Comparison of ENCODE assay signal across 12 mouse cellular contexts in the genomic region with DNA sequence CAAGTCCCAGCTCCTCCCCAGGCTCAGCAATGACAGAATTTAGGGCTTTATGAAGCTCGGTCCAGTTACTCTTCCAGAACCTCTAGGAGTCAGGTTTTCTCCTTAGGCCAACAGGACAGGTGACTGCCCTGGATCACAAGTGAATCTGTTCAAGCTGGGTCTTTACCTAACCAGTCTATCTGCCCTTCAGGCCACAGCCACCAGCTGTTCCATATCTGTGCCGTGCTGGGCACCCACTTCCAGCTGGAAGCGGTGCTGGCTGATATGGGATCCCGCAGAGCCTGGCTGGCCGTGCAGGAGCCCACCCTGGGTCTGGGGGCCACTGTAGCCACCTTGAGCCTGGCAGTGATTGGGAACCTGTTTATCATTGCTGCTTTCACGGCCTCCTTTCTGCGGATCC. TPM values are rescaled to one million over a fixed set of nuclear protein-coding genes. Genes with fewer than 3 reads are reported as not detected.
DNase-seq lines count a peak whose midpoint lies in the region; ATAC-seq lines count a peak whose summit lies in the region.
"Not testable (repeated sequence)": the region's sequence is repeated elsewhere in the genome, so short reads cannot be mapped to it uniquely, and the experiment has no call there.
"Had no signal": no experiment of that assay in that cellular context is flagged by ENCODE, and none has a peak within 500 bp of the region (broad histone marks: within the 10 kb centered on the region; RNA-seq: fewer than 3 reads in every experiment).

No protein-coding gene starts in this region.

- not testable (repeated sequence) for DNase-seq in hindbrain, embryonic 14.5 days (ENCODE audit: low spot score); liver, embryonic 11.5 days (ENCODE audit: low spot score)

- not testable (repeated sequence) for H3K9me3 ChIP-seq in embryonic facial prominence, embryonic 15.5 days (replicated peaks); forebrain, embryonic 16.5 days (ENCODE audit: control insufficient read depth, low read length); hindbrain, embryonic 14.5 days (ENCODE audit: control insufficient read depth, low read length); kidney, embryonic 14.5 days (ENCODE audit: control insufficient read depth, low read length); liver, embryonic 11.5 days (ENCODE audit: control insufficient read depth, low read length); midbrain, embryonic 16.5 days (replicated peaks; ENCODE audit: control insufficient read depth, low read length, poor library complexity, severe bottlenecking); stomach, embryonic 14.5 days (ENCODE audit: control insufficient read depth, low read depth, low read length)

- peak overlapping the region; percentile 49 for H3K4me2 ChIP-seq in embryonic facial prominence, embryonic 15.5 days (replicated peaks)
- H3K4me2 ChIP-seq in forebrain, embryonic 16.5 days (ENCODE audit: low read length); kidney, embryonic 14.5 days (replicated peaks; ENCODE audit: low read depth, low read length); midbrain, embryonic 16.5 days (ENCODE audit: low read length): not testable (repeated sequence)
- peak overlapping the region; percentile 41; the same call in 1 of the 2 replicates for H3K4me2 ChIP-seq in hindbrain, embryonic 14.5 days (replicated peaks)
- peak overlapping the region; percentile 52 for H3K4me2 ChIP-seq in liver, embryonic 11.5 days
- peak overlapping the region; percentile 25; the same call in 1 of the 2 replicates for H3K4me2 ChIP-seq in stomach, embryonic 14.5 days (replicated peaks; ENCODE audit: low read depth, low read length)

- H3K4me1 ChIP-seq in embryonic facial prominence, embryonic 15.5 days; forebrain, embryonic 16.5 days (replicated peaks; ENCODE audit: control insufficient read depth, insufficient read depth, low read length); hindbrain, embryonic 14.5 days (replicated peaks; ENCODE audit: control insufficient read depth, insufficient read depth, low read length); kidney, embryonic 14.5 days (ENCODE audit: control insufficient read depth, insufficient read depth, low read length); liver, embryonic 11.5 days (replicated peaks; ENCODE audit: control insufficient read depth, insufficient read depth, low read length); midbrain, embryonic 16.5 days (ENCODE audit: control insufficient read depth, insufficient read depth, low read length); stomach, embryonic 14.5 days (ENCODE audit: control insufficient read depth, insufficient read depth, low read length): not testable (repeated sequence)

- H3K27ac ChIP-seq in embryonic facial prominence, embryonic 15.5 days (replicated peaks); forebrain, embryonic 16.5 days (ENCODE audit: low read length); hindbrain, embryonic 14.5 days; kidney, embryonic 14.5 days (ENCODE audit: low read depth, low read length); liver, embryonic 11.5 days (ENCODE audit: low read depth, low read length); midbrain, embryonic 16.5 days (ENCODE audit: low read length); stomach, embryonic 14.5 days (ENCODE audit: low read length): not testable (repeated sequence)

- not testable (repeated sequence) for H3K9ac ChIP-seq in embryonic facial prominence, embryonic 15.5 days; forebrain, embryonic 16.5 days (replicated peaks; ENCODE audit: low read depth, low read length); hindbrain, embryonic 14.5 days; kidney, embryonic 14.5 days (ENCODE audit: low read depth, low read length); liver, embryonic 11.5 days (ENCODE audit: low read depth, low read length); midbrain, embryonic 16.5 days (ENCODE audit: low read depth, low read length); stomach, embryonic 14.5 days (replicated peaks; ENCODE audit: low read depth, low read length)

- not testable (repeated sequence) for H3K27me3 ChIP-seq in embryonic facial prominence, embryonic 15.5 days; forebrain, embryonic 16.5 days (replicated peaks; ENCODE audit: control insufficient read depth, insufficient read depth, low read length); hindbrain, embryonic 14.5 days (ENCODE audit: control insufficient read depth, insufficient read depth, low read length); kidney, embryonic 14.5 days (ENCODE audit: control insufficient read depth, insufficient read depth, low read length); liver, embryonic 11.5 days (replicated peaks; ENCODE audit: control insufficient read depth, insufficient read depth, low read length); midbrain, embryonic 16.5 days (ENCODE audit: control insufficient read depth, insufficient read depth, low read depth, low read length); stomach, embryonic 14.5 days (ENCODE audit: control insufficient read depth, insufficient read depth, low read length)

- not testable (repeated sequence) for ATAC-seq in embryonic facial prominence, embryonic 15.5 days (ENCODE audit: insufficient number of reproducible peaks, low FRiP score, low TSS enrichment, low read depth); liver, embryonic 11.5 days (replicated peaks; ENCODE audit: low FRiP score); stomach, embryonic 14.5 days (ENCODE audit: insufficient number of reproducible peaks, insufficient read depth, low FRiP score, low read depth)
- ATAC-seq in forebrain, embryonic 16.5 days, result 0 out of 2 replicates have a peak, but pooled peaks have one; percentile 19
- peak; percentile 22; the same call in 1 of the 2 replicates for ATAC-seq in hindbrain, embryonic 14.5 days (ENCODE audit: low FRiP score)
- 0 out of 2 replicates have a peak, but pooled peaks have one; percentile 5 for ATAC-seq in kidney, embryonic 14.5 days (ENCODE audit: low FRiP score, low TSS enrichment)
- ATAC-seq in midbrain, embryonic 16.5 days, result peak; percentile 47

- H3K36me3 ChIP-seq in embryonic facial prominence, embryonic 15.5 days; forebrain, embryonic 16.5 days (ENCODE audit: control insufficient read depth, insufficient read depth); hindbrain, embryonic 14.5 days (replicated peaks; ENCODE audit: control insufficient read depth, insufficient read depth); kidney, embryonic 14.5 days (ENCODE audit: control insufficient read depth, insufficient read depth, low read length); liver, embryonic 11.5 days (ENCODE audit: control insufficient read depth, insufficient read depth, low read length); midbrain, embryonic 16.5 days (ENCODE audit: control insufficient read depth, insufficient read depth, low read length); stomach, embryonic 14.5 days (ENCODE audit: control insufficient read depth, insufficient read depth, low read length): not testable (repeated sequence)

- 37% methylated on average over 2 of the region's 7 CpGs for WGBS in embryonic facial prominence, embryonic 15.5 days
- 12% methylated on average over 1 of the region's 7 CpGs for WGBS in forebrain, embryonic 16.5 days
- WGBS in hindbrain, embryonic 14.5 days, result 25% methylated on average over 1 of the region's 7 CpGs
- 11% methylated on average over 1 of the region's 7 CpGs for WGBS in kidney, embryonic 14.5 days
- 30% methylated on average over 1 of the region's 7 CpGs for WGBS in liver, embryonic 11.5 days
- WGBS in midbrain, embryonic 16.5 days, result 20% methylated on average over 1 of the region's 7 CpGs
- 22% methylated on average over 1 of the region's 7 CpGs for WGBS in stomach, embryonic 14.5 days

- H3K4me3 ChIP-seq in embryonic facial prominence, embryonic 15.5 days (replicated peaks); forebrain, embryonic 16.5 days (replicated peaks; ENCODE audit: low read length); hindbrain, embryonic 14.5 days (replicated peaks; ENCODE audit: low read length); kidney, embryonic 14.5 days (ENCODE audit: low read length); liver, embryonic 11.5 days (ENCODE audit: low read depth, low read length); midbrain, embryonic 16.5 days (ENCODE audit: low read depth, low read length); stomach, embryonic 14.5 days (ENCODE audit: low read depth, low read length): not testable (repeated sequence)

RNA-seq across cellular contexts. Expression of gene Bglap, which starts 1.9 kb away (rescaled TPM):
- 18.4 and 35.5 TPM in 2 replicates for polyA plus RNA-seq in embryonic facial prominence, embryonic 15.5 days (2015; fragmentation: Nextera tagmentation; extraction: Ambion mirVana)
- polyA plus RNA-seq in forebrain, embryonic 16.5 days (2015; fragmentation: Nextera tagmentation; extraction: Ambion mirVana), result 1.1 TPM in 1 of 2 replicates, not detected in the other
- polyA plus RNA-seq in hindbrain, embryonic 14.5 days (2014; fragmentation: Nextera tagmentation; extraction: Ambion mirVana), result not detected in 2 replicates
- polyA plus RNA-seq in kidney, embryonic 14.5 days (2014; fragmentation: Nextera tagmentation; extraction: Ambion mirVana), result 0.57 TPM in 1 of 2 replicates, not detected in the other
- not detected in 2 replicates for polyA plus RNA-seq in liver, embryonic 11.5 days (2014; fragmentation: Nextera tagmentation; extraction: Ambion mirVana)
- 0.88 TPM in 1 of 2 replicates, not detected in the other for polyA plus RNA-seq in midbrain, embryonic 16.5 days (2015; fragmentation: Nextera tagmentation; extraction: Ambion mirVana)
- not detected in 2 replicates for polyA plus RNA-seq in stomach, embryonic 14.5 days (2014; fragmentation: Nextera tagmentation; extraction: Ambion mirVana)
- polyA plus RNA-seq: gonadal fat pad, adult 2 months; heart, embryonic 10.5 days; limb, embryonic 10.5 days; liver, postnatal 0 days; midbrain, postnatal 0 days had no signal

RNA-seq across cellular contexts. Expression of gene Bglap2, which starts 3.9 kb away (rescaled TPM):
- polyA plus RNA-seq in embryonic facial prominence, embryonic 15.5 days (2015; fragmentation: Nextera tagmentation; extraction: Ambion mirVana), result 13.8 and 15.5 TPM in 2 replicates
- 2.2 TPM in 1 of 2 replicates, not detected in the other for polyA plus RNA-seq in forebrain, embryonic 16.5 days (2015; fragmentation: Nextera tagmentation; extraction: Ambion mirVana)
- not detected in 2 replicates for polyA plus RNA-seq in hindbrain, embryonic 14.5 days (2014; fragmentation: Nextera tagmentation; extraction: Ambion mirVana)
- polyA plus RNA-seq in kidney, embryonic 14.5 days (2014; fragmentation: Nextera tagmentation; extraction: Ambion mirVana), result not detected in 2 replicates
- polyA plus RNA-seq in liver, embryonic 11.5 days (2014; fragmentation: Nextera tagmentation; extraction: Ambion mirVana), result not detected in 2 replicates
- polyA plus RNA-seq in midbrain, embryonic 16.5 days (2015; fragmentation: Nextera tagmentation; extraction: Ambion mirVana), result 1.3 TPM in 1 of 2 replicates, not detected in the other
- not detected in 2 replicates for polyA plus RNA-seq in stomach, embryonic 14.5 days (2014; fragmentation: Nextera tagmentation; extraction: Ambion mirVana)
- polyA plus RNA-seq: gonadal fat pad, adult 2 months; heart, embryonic 10.5 days; limb, embryonic 10.5 days; liver, postnatal 0 days had no signal

RNA-seq across cellular contexts. Expression of gene Bglap3, which starts 9.8 kb away (rescaled TPM):
- polyA plus RNA-seq in embryonic facial prominence, embryonic 15.5 days (2015; fragmentation: Nextera tagmentation; extraction: Ambion mirVana), result 19.8 and 20.4 TPM in 2 replicates
- polyA plus RNA-seq in forebrain, embryonic 16.5 days (2015; fragmentation: Nextera tagmentation; extraction: Ambion mirVana), result not detected in 2 replicates
- polyA plus RNA-seq in hindbrain, embryonic 14.5 days (2014; fragmentation: Nextera tagmentation; extraction: Ambion mirVana), result 0.20 TPM in 1 of 2 replicates, not detected in the other
- 0.28 TPM in 1 of 2 replicates, not detected in the other for polyA plus RNA-seq in kidney, embryonic 14.5 days (2014; fragmentation: Nextera tagmentation; extraction: Ambion mirVana)
- 0.12 and 0.40 TPM in 2 replicates for polyA plus RNA-seq in liver, embryonic 11.5 days (2014; fragmentation: Nextera tagmentation; extraction: Ambion mirVana)
- not detected in 2 replicates for polyA plus RNA-seq in midbrain, embryonic 16.5 days (2015; fragmentation: Nextera tagmentation; extraction: Ambion mirVana)
- polyA plus RNA-seq in stomach, embryonic 14.5 days (2014; fragmentation: Nextera tagmentation; extraction: Ambion mirVana), result 0.45 TPM in 1 of 2 replicates, not detected in the other
- polyA plus RNA-seq: midbrain, postnatal 0 days had no signal

RNA-seq across cellular contexts. Expression of gene Paqr6, which starts 18.0 kb away (rescaled TPM):
- 8.3 and 10.1 TPM in 2 replicates for polyA plus RNA-seq in embryonic facial prominence, embryonic 15.5 days (2015; fragmentation: Nextera tagmentation; extraction: Ambion mirVana)
- polyA plus RNA-seq in forebrain, embryonic 16.5 days (2015; fragmentation: Nextera tagmentation; extraction: Ambion mirVana), result 1.1 and 2.3 TPM in 2 replicates
- polyA plus RNA-seq in hindbrain, embryonic 14.5 days (2014; fragmentation: Nextera tagmentation; extraction: Ambion mirVana), result 0.94 and 1.1 TPM in 2 replicates
- 7.9 and 8.5 TPM in 2 replicates for polyA plus RNA-seq in kidney, embryonic 14.5 days (2014; fragmentation: Nextera tagmentation; extraction: Ambion mirVana)
- 5.6 and 7.0 TPM in 2 replicates for polyA plus RNA-seq in liver, embryonic 11.5 days (2014; fragmentation: Nextera tagmentation; extraction: Ambion mirVana)
- polyA plus RNA-seq in midbrain, embryonic 16.5 days (2015; fragmentation: Nextera tagmentation; extraction: Ambion mirVana), result 1.2 and 1.9 TPM in 2 replicates
- 10.8 and 11.2 TPM in 2 replicates for polyA plus RNA-seq in stomach, embryonic 14.5 days (2014; fragmentation: Nextera tagmentation; extraction: Ambion mirVana)

RNA-seq across cellular contexts. Expression of gene Pmf1, which starts 27.7 kb away (rescaled TPM):
- polyA plus RNA-seq in embryonic facial prominence, embryonic 15.5 days (2015; fragmentation: Nextera tagmentation; extraction: Ambion mirVana), result 96.0 and 108 TPM in 2 replicates
- polyA plus RNA-seq in forebrain, embryonic 16.5 days (2015; fragmentation: Nextera tagmentation; extraction: Ambion mirVana), result 45.1 and 45.5 TPM in 2 replicates
- 26.0 and 27.4 TPM in 2 replicates for polyA plus RNA-seq in hindbrain, embryonic 14.5 days (2014; fragmentation: Nextera tagmentation; extraction: Ambion mirVana)
- 169 and 181 TPM in 2 replicates for polyA plus RNA-seq in kidney, embryonic 14.5 days (2014; fragmentation: Nextera tagmentation; extraction: Ambion mirVana)
- polyA plus RNA-seq in liver, embryonic 11.5 days (2014; fragmentation: Nextera tagmentation; extraction: Ambion mirVana), result 153 and 165 TPM in 2 replicates
- 18.3 and 19.2 TPM in 2 replicates for polyA plus RNA-seq in midbrain, embryonic 16.5 days (2015; fragmentation: Nextera tagmentation; extraction: Ambion mirVana)
- 136 and 143 TPM in 2 replicates for polyA plus RNA-seq in stomach, embryonic 14.5 days (2014; fragmentation: Nextera tagmentation; extraction: Ambion mirVana)

Comparison
In these comparisons a context has a peak if more than half of its experiments do, and no peak if none do; other contexts are left out.
1. RNA of gene Bglap3, which starts 9.8 kb away (polyA plus RNA-seq): 19.8 to 20.4 TPM in embryonic facial prominence, embryonic 15.5 days; 0.28 TPM in kidney, embryonic 14.5 days, 0.20 TPM in hindbrain, embryonic 14.5 days, 0.12 to 0.40 TPM in liver, embryonic 11.5 days, 0.45 TPM in stomach, embryonic 14.5 days, not detected in forebrain, embryonic 16.5 days and not detected in midbrain, embryonic 16.5 days; every median in the first group is over 10 times any median in the second.